Mouse (Mus musculus): ENCODE measurements around the gene Cyp8b1. TPM values are rescaled to one million over a fixed set of nuclear protein-coding genes. Genes with fewer than 3 reads are reported as not detected.

Gene Cyp8b1
- polyA plus RNA-seq, 2 experiments: not detected

DNA sequence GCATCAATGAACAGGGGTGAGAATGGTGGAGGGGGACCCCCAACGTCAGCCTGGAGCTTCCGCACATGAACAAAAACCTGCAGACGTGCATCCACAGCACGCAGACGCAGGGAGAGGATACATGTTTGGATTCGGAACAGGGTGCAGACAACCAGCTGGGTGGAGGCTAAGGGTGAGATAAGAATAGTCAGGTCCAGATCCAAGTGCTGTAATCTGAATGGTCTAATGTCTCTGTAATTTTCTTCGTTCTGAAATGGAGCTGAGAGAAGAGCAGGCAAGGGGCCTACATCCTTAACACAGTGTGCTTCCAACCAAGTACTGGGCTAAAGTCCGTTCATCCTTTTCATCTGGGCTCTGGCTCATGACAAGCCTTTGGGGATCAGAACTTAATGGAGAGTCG, 24.8 kb downstream of the Cyp8b1 start:
- 87% methylated on average over 9 of the region's 9 CpGs for WGBS
- no peaks in the 10 kb centered on the region for H3K27me3 ChIP-seq (ENCODE audit: control insufficient read depth, insufficient read depth, low read length)
- ATAC-seq (ENCODE audit: low FRiP score, low read depth) (no peak), DNase-seq (ENCODE audit: low spot score) (no peak)
- H3K4me2 ChIP-seq (replicated peaks; ENCODE audit: low read depth, low read length, severe bottlenecking): no peak overlapping the region
- H3K9ac ChIP-seq (ENCODE audit: low read depth, low read length, severe bottlenecking): no peak overlapping the region
- H3K4me3 ChIP-seq (replicated peaks; ENCODE audit: low read length): no peak overlapping the region
- no peak overlapping the region for H3K27ac ChIP-seq (replicated peaks; ENCODE audit: low read depth, low read length)
- H3K36me3 ChIP-seq (ENCODE audit: control insufficient read depth, insufficient read depth, low read length): no peaks in the 10 kb centered on the region
- no peak for TF ChIP-seq POLR2A (IDR thresholded peaks at IDR 0.05; ENCODE audit: borderline replicate concordance, extremely low read depth, insufficient read depth, insufficient read length)
- H3K4me1 ChIP-seq (ENCODE audit: control insufficient read depth, insufficient read depth, low read length): peaks cover 3% of the 10 kb centered on the region; the same call in 1 of the 2 replicates
- no peaks in the 10 kb centered on the region for H3K9me3 ChIP-seq (ENCODE audit: control insufficient read depth, low read length)

DNA sequence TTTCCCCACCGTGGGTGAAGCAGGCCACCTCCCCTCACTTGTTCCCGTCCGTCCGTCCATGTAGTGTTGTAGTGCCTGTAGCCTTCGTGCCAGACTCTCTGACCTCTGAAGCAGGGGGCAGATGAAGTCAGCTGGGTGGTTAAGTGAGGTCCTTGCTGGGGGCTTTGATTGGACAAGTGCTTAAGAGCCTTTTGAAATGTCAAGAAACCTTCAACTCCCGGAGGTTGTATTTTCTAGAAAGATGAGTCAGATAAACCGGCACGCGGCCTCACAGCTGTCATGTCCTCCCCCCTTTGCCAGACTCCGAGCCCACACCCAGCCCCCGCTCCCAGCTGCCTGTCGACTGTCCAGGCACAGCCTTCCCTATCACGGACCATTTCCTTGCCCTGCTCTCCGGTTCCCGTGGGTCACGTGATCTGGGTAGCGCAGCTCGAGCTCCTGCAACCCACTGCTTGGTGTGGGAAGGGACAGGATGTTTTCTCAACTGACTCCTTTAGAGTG, 25.6 kb downstream of the Cyp8b1 start:
- no peak for TF ChIP-seq POLR2A (IDR thresholded peaks at IDR 0.05; ENCODE audit: borderline replicate concordance, extremely low read depth, insufficient read depth, insufficient read length)
- 31% methylated on average over 18 of the region's 18 CpGs for WGBS
- Histone ChIP-seq H3K4me1 (ENCODE audit: control insufficient read depth, insufficient read depth, low read length) (peaks cover 3% of the 10 kb centered on the region; the same call in 1 of the 2 replicates), H3K36me3 (ENCODE audit: control insufficient read depth, insufficient read depth, low read length) (no peaks in the 10 kb centered on the region), H3K27me3 (ENCODE audit: control insufficient read depth, insufficient read depth, low read length) (no peaks in the 10 kb centered on the region), H3K27ac (replicated peaks; ENCODE audit: low read depth, low read length) (no peak overlapping the region), H3K4me2 (replicated peaks; ENCODE audit: low read depth, low read length, severe bottlenecking) (no peak overlapping the region), H3K9me3 (ENCODE audit: control insufficient read depth, low read length) (no peaks in the 10 kb centered on the region), H3K4me3 (replicated peaks; ENCODE audit: low read length) (no peak overlapping the region), H3K9ac (ENCODE audit: low read depth, low read length, severe bottlenecking) (0 out of 2 replicates have a peak overlapping the region, but pooled peaks have one; percentile 22)
- DNase-seq (ENCODE audit: low spot score): peak; percentile 20
- peak; percentile 62; the same call in 1 of the 2 replicates for ATAC-seq (ENCODE audit: low FRiP score, low read depth)

GRCm38 (mm10) chr9:121889927-121890440, 26.1 kb downstream of the Cyp8b1 start:
- 64% methylated on average over 4 of the region's 4 CpGs for WGBS
- H3K27me3 ChIP-seq (ENCODE audit: control insufficient read depth, insufficient read depth, low read length): no peaks in the 10 kb centered on the region
- no peak overlapping the region for H3K27ac ChIP-seq (replicated peaks; ENCODE audit: low read depth, low read length)
- DNase-seq (ENCODE audit: low spot score) (no peak), ATAC-seq (ENCODE audit: low FRiP score, low read depth) (no peak)
- H3K9me3 ChIP-seq (ENCODE audit: control insufficient read depth, low read length): no peaks in the 10 kb centered on the region
- H3K4me3 ChIP-seq (replicated peaks; ENCODE audit: low read length): no peak overlapping the region
- H3K36me3 ChIP-seq (ENCODE audit: control insufficient read depth, insufficient read depth, low read length): no peaks in the 10 kb centered on the region
- no peak overlapping the region for H3K9ac ChIP-seq (ENCODE audit: low read depth, low read length, severe bottlenecking)
- TF ChIP-seq POLR2A (IDR thresholded peaks at IDR 0.05; ENCODE audit: borderline replicate concordance, extremely low read depth, insufficient read depth, insufficient read length): no peak
- no peak overlapping the region for H3K4me2 ChIP-seq (replicated peaks; ENCODE audit: low read depth, low read length, severe bottlenecking)
- peaks cover 3% of the 10 kb centered on the region; the same call in 1 of the 2 replicates for H3K4me1 ChIP-seq (ENCODE audit: control insufficient read depth, insufficient read depth, low read length)

DNA sequence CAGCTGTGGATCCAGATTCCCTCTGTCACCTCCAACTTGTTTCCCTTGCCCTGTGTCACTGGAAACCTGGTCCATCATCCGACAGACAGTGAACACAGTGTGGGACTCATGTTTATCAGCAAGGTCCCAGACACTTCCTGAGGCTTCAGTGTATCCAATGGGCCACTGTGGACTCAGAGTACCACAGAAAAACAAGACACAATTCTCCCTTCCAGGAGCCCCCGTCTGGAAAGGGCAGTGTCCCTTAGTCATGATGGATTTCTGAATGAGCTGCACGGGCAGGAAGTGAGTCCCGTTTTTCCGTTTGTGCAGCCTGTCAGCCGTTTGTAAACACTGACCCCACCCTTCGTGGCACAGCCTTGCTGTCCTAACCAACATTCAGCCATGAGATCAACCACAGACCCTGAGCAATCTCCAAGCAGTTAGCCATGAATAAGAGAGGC, 34.1 kb downstream of the Cyp8b1 start:
- Histone ChIP-seq H3K4me3 (replicated peaks; ENCODE audit: low read length) (no peak overlapping the region), H3K27ac (replicated peaks; ENCODE audit: low read depth, low read length) (no peak overlapping the region), H3K9ac (ENCODE audit: low read depth, low read length, severe bottlenecking) (no peak overlapping the region), H3K4me1 (ENCODE audit: control insufficient read depth, insufficient read depth, low read length) (no peaks in the 10 kb centered on the region), H3K27me3 (ENCODE audit: control insufficient read depth, insufficient read depth, low read length) (no peaks in the 10 kb centered on the region), H3K9me3 (ENCODE audit: control insufficient read depth, low read length) (no peaks in the 10 kb centered on the region), H3K4me2 (replicated peaks; ENCODE audit: low read depth, low read length, severe bottlenecking) (no peak overlapping the region), H3K36me3 (ENCODE audit: control insufficient read depth, insufficient read depth, low read length) (no peaks in the 10 kb centered on the region)
- ATAC-seq (ENCODE audit: low FRiP score, low read depth): no peak
- WGBS: 65% methylated on average over 7 of the region's 7 CpGs
- no peak for TF ChIP-seq POLR2A (IDR thresholded peaks at IDR 0.05; ENCODE audit: borderline replicate concordance, extremely low read depth, insufficient read depth, insufficient read length)
- DNase-seq (ENCODE audit: low spot score): no peak

GRCm38 (mm10) chr9:121881301-121881700, 34.8 kb downstream of the Cyp8b1 start:
- no peaks in the 10 kb centered on the region for H3K4me1 ChIP-seq (ENCODE audit: control insufficient read depth, insufficient read depth, low read length)
- no peak overlapping the region for H3K4me3 ChIP-seq (replicated peaks; ENCODE audit: low read length)
- no peak for ATAC-seq (ENCODE audit: low FRiP score, low read depth)
- H3K27me3 ChIP-seq (ENCODE audit: control insufficient read depth, insufficient read depth, low read length): no peaks in the 10 kb centered on the region
- 73% methylated on average over 6 of the region's 6 CpGs for WGBS
- no peak for DNase-seq (ENCODE audit: low spot score)
- TF ChIP-seq POLR2A (IDR thresholded peaks at IDR 0.05; ENCODE audit: borderline replicate concordance, extremely low read depth, insufficient read depth, insufficient read length): no peak
- no peak overlapping the region for H3K9ac ChIP-seq (ENCODE audit: low read depth, low read length, severe bottlenecking)
- no peaks in the 10 kb centered on the region for H3K9me3 ChIP-seq (ENCODE audit: control insufficient read depth, low read length)
- H3K27ac ChIP-seq (replicated peaks; ENCODE audit: low read depth, low read length): no peak overlapping the region
- H3K36me3 ChIP-seq (ENCODE audit: control insufficient read depth, insufficient read depth, low read length): no peaks in the 10 kb centered on the region
- H3K4me2 ChIP-seq (replicated peaks; ENCODE audit: low read depth, low read length, severe bottlenecking): no peak overlapping the region

Measured in limb, embryonic 14.5 days (tissue).